Mouse (Mus musculus) C2C12 (cell line): ENCODE results near the gene Crygc. TPM values are rescaled to one million over a fixed set of nuclear protein-coding genes. Genes with fewer than 3 reads are reported as not detected.
A peak's percentile ranks its signal among the peaks of the same experiment; 100 is the strongest.

ENCODE experiments used
- H3K27me3 ChIP-seq: one replicate; pipeline ENCODE4 v1.6.1; 2011; ENCODE audit not compliant: control insufficient read depth, insufficient read depth, insufficient read length
- H3K36me3 ChIP-seq: one replicate; pipeline ENCODE4 v1.6.1; 2011; ENCODE audit not compliant: control insufficient read depth, insufficient read depth
- H3K4me3 ChIP-seq: one replicate; pipeline ENCODE4 v1.5.1; 2011; ENCODE audit warnings: mild to moderate bottlenecking, control low read depth; ENCODE audit not compliant: poor library complexity, insufficient read depth, severe bottlenecking
- H3K79me2 ChIP-seq: one replicate; pipeline ENCODE4 v1.6.1; 2011; ENCODE audit not compliant: control insufficient read depth, insufficient read depth
- H3K79me3 ChIP-seq: one replicate; pipeline ENCODE4 v1.6.1; 2011; ENCODE audit warnings: low read depth, control low read depth
- H3ac ChIP-seq: one replicate; pipeline ENCODE3; 2011; ENCODE audit warnings: low read depth; ENCODE audit not compliant: control insufficient read depth, insufficient read length
- CEBPB ChIP-seq: IDR thresholded peaks from one replicate; pipeline ENCODE4 v1.6.1; 2011; ENCODE audit warnings: low read depth, mild to moderate bottlenecking, control low read depth, moderate library complexity
- CTCF ChIP-seq: IDR thresholded peaks from one replicate; pipeline ENCODE4 v1.5.1; 2011; ENCODE audit not compliant: control insufficient read depth, insufficient read depth, insufficient read length
- FOSL1 ChIP-seq: IDR thresholded peaks from one replicate; pipeline ENCODE4 v1.8.0; 2011; ENCODE audit warnings: mild to moderate bottlenecking, low read length; ENCODE audit not compliant: poor library complexity, insufficient read depth, severe bottlenecking
- MAX ChIP-seq: IDR thresholded peaks from one replicate; pipeline ENCODE4 v1.6.1; 2011; ENCODE audit warnings: mild to moderate bottlenecking, control low read depth
- MYOD1 ChIP-seq: IDR thresholded peaks from one replicate; pipeline ENCODE4 v1.6.1; 2011; ENCODE audit warnings: low read depth; ENCODE audit not compliant: control insufficient read depth, insufficient read length
- MYOG ChIP-seq: IDR thresholded peaks from one replicate; pipeline ENCODE4 v1.6.1; 2011; ENCODE audit not compliant: control insufficient read depth, insufficient read length; ENCODE audit errors: extremely low read depth
- USF1 ChIP-seq: IDR thresholded peaks from one replicate; pipeline ENCODE4 v1.6.1; 2011; ENCODE audit warnings: low read depth, mild to moderate bottlenecking, control low read depth, moderate library complexity
- polyA plus RNA-seq: library from polyadenylated mRNA; unstranded; fragments of >200 nt; fragmentation: generic; extraction: Trizol; gene quantifications from one replicate; pipeline ENCODE4 v1.2.1, GENCODE M21; 2012; ENCODE audit warnings: missing spikeins

Gene Crygc
- polyA plus RNA-seq, 1 experiment, result not detected

DNA sequence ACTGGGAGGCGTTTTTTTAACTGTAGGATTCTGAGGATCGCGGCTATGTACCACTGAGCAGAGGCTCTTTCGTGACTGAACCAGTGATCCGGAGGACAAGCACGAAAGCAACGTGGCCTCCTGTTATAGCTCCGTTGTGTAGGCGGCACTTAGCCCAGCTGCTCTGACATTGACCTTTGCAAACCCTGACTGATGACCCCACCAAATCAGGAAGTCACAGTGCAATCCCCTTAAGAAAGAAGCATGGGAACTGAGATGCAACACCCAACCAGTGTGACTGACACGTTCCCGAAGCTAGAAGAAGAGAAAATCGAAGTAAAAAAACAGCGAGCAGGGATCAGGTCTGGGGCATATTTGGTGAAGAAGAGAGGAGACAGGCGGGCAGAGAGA is 39.3 kb upstream of the Crygc start:
- Histone ChIP-seq H3K4me3 (no peak overlapping the region), H3K27me3 (no peaks in the 10 kb centered on the region), H3K79me3 (no peaks in the 10 kb centered on the region), H3K79me2 (no peaks in the 10 kb centered on the region), H3ac (peak overlapping the region; percentile 59), H3K36me3 (no peaks in the 10 kb centered on the region)
- TF ChIP-seq FOSL1 (no peak), MYOG (no peak), CEBPB (no peak), CTCF (no peak), MAX (no peak), USF1 (no peak), MYOD1 (no peak)

DNA sequence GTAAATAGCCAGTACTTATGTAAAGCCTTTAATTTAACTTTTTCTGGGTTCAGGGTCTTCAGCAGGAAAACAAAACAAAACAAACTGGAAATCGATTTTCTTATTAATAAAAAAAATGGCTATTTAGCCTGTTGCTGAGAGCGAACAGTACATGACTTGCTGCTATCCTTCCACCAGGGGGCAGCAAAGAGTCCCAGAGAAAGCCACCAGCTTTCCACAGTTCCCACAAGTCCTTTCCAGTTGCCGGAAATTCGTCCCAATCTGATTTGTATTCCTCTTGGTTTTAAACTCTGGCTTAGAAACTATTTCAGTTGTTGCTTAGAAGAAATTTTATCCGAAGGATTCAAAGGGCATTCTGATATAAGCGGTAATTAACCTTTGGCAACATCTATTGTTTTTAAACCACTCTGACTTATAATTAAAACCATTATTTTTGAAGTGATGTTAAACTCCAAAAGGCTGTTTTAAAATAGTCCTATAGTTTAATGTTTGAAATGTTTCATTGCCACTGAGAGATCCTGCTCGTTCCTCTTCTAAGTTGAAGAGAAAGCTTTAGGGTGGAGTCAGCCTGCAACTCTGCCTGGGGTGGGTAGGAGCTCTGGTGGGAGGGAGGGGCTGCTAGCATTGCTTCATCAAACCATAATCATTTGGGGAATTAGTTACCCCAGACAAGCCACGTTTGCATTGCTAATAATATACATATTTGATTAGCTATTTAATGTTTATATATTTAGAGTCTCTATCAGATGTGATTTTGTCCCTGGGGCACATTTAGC is 38.7 kb upstream of the Crygc start:
- Histone ChIP-seq H3K79me2 (no peaks in the 10 kb centered on the region), H3K36me3 (no peaks in the 10 kb centered on the region), H3ac (no peak overlapping the region), H3K79me3 (no peaks in the 10 kb centered on the region), H3K4me3 (no peak overlapping the region), H3K27me3 (no peaks in the 10 kb centered on the region)
- TF ChIP-seq FOSL1 (no peak), CTCF (peak; percentile 26), CEBPB (no peak)

DNA sequence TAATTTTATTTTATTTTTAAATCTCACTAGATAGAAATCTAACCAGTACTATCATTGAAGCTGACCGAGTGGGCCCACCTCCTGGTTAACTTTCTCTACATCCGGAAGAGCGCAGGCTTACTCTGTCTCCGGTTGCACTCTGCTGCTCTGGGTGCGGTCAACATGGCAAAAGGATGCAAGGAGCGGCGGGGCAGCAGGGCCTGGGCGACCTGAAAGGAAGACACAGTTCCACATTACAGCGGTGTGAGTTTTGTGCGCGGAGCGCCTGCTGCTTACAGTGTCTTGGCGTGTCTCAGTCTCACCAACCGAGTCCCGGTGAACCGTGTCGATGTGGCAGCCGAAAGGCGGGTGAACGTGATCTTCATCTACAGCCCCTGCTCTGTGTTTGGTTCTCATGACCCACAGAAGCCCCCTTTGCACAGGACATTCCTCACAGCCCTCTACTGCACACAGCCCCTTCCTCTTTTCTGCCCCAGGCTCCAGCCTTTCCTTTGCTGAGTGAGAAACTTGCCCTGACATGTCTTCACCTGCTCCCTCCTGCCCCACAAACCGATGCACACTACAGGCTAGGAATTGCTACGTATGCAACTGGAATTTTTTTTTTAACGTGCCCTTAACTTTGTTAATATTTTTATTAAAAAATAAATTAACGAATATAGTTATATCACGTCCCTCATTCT is 36.4 kb upstream of the Crygc start:
- H3K4me3 ChIP-seq, result no peak overlapping the region
- TF ChIP-seq MYOD1 (no peak), USF1 (no peak), CEBPB (no peak), FOSL1 (no peak), CTCF (no peak), MAX (no peak), MYOG (no peak)

DNA sequence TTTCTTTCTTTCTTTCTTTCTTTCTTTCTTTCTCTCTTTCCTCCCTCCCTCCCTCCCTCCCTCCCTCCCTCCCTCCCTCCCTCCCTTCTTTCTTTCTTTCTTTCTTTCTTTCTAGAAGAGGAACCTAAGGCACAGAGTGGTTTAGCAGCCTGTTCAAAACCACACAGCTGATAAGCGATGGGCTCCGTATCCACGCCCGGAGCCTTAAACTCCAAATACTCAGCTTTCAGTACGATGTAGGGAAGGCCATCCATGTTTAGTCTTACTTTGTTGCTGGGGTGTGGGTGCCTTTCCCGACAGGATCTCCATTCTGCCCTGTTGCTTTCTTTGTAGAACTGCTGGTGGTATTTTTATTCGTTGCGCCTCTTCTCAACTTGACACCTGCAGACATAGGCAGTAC is 35.7 kb upstream of the Crygc start:
- H3K79me2 ChIP-seq, result no peaks in the 10 kb centered on the region
- H3ac ChIP-seq, result no peak overlapping the region
- no peaks in the 10 kb centered on the region for H3K27me3 ChIP-seq
- no peaks in the 10 kb centered on the region for H3K79me3 ChIP-seq
- TF ChIP-seq USF1 (no peak), CEBPB (no peak), FOSL1 (no peak), MYOG (no peak), CTCF (no peak), MAX (no peak), MYOD1 (no peak)
- H3K36me3 ChIP-seq, result no peaks in the 10 kb centered on the region
- H3K4me3 ChIP-seq, result no peak overlapping the region

More for the DNA sequence above, 36.4 kb upstream of the Crygc start:
- Histone ChIP-seq H3K79me3 (no peaks in the 10 kb centered on the region), H3K27me3 (no peaks in the 10 kb centered on the region), H3K79me2 (no peaks in the 10 kb centered on the region), H3ac (no peak overlapping the region), H3K36me3 (no peaks in the 10 kb centered on the region)

DNA sequence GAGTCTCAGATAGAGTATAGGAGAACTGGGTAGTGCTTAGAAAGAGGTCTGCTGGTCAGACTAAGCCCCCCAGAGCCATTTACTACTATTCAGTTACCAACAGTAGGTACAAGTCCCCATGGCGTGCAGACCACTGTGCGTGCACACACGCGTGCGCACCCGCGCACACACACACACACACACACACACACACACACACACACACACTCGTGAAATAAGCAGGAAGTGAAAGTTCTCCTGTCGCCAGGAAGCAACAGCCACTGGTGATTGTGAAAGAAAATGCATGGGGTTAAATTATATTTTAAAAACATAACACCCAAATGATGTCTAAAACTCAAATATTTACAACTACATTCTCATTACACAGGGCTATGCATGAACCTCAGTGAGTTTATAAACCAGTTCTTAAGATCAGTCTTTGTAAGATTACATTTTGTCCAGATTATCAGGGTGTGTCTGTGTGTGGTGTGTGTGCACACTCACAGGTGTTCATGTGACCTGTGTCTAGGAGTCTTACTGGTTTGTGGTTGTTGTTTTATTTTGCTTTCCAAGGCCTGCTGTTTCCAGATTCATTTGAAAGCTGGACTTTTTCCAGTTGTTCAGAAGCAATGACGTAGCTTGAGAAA is 34.3 kb upstream of the Crygc start:
- Histone ChIP-seq H3ac (no peak overlapping the region), H3K4me3 (no peak overlapping the region), H3K27me3 (no peaks in the 10 kb centered on the region), H3K79me3 (no peaks in the 10 kb centered on the region), H3K36me3 (no peaks in the 10 kb centered on the region), H3K79me2 (no peaks in the 10 kb centered on the region)
- TF ChIP-seq FOSL1 (no peak), MYOG (no peak), MYOD1 (no peak), USF1 (no peak)
